Mouse (Mus musculus): ENCODE measurements around the gene Fbxl4.

GRCm38 (mm10) chr4:22480091-22480857 lies 122.9 kb downstream of the Fbxl4 start:
- TF ChIP-seq USF1 (IDR thresholded peaks at IDR 0.05; ENCODE audit: low read depth) (no peak), SRF (IDR thresholded peaks at IDR 0.05; ENCODE audit: control insufficient read depth, insufficient read length, low read depth) (no peak), MAX (IDR thresholded peaks at IDR 0.05; ENCODE audit: low read depth) (no peak)

All from myocyte (in vitro differentiated cells).